Mouse (Mus musculus): ENCODE data around the gene Klhl32. TPM values are rescaled to one million over a fixed set of nuclear protein-coding genes. Genes with fewer than 3 reads are reported as not detected.

Gene Klhl32
- polyA plus RNA-seq, 1 experiment from 2014 or later: 10.5 TPM

DNA sequence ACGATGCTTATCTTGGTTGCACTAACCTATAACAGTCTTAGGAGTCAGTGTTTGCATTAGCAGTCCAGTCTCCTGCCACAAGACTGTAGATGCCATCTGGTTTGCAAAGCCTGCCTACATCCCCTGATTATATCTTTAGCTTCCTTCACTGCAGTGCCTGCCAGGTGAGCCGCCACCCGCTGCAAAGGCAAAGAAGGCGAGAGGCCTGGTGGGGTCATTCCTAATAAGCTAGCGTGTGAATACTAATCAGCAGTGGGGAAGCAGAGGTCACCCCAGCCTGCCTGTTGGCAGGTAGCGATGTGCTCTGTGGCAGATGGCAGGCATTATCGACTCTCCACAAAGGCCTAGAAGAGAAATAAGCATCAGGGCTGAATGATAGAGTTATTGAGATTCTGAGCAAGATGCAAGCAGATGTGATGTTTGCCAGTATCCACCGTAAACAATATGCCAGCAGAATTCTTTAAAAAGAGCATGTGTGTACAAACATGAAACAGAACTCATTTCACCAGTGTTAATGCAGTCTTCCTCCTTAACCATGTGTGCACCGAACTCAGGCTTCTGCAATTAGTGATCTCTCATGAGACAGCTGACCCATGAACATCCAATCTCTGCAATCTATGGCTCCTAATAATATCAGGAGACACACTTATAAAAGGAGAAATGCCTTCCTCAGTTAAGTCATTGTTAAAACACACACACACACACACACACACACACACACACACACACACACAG, 219.6 kb downstream of the Klhl32 start:
- Histone ChIP-seq H3K27me3 (ENCODE audit: control insufficient read depth, insufficient read depth, low read length) (no peaks in the 10 kb centered on the region), H3K4me1 (ENCODE audit: control insufficient read depth, insufficient read depth, low read length) (no peaks in the 10 kb centered on the region), H3K4me3 (ENCODE audit: low read depth, low read length) (no peak overlapping the region), H3K27ac (ENCODE audit: low read depth, low read length) (no peak overlapping the region), H3K9me3 (ENCODE audit: control insufficient read depth, low read length) (no peaks in the 10 kb centered on the region), H3K9ac (ENCODE audit: low read length) (no peak overlapping the region), H3K4me2 (ENCODE audit: low read depth) (no peak overlapping the region), H3K36me3 (ENCODE audit: control insufficient read depth, insufficient read depth, low read length) (no peaks in the 10 kb centered on the region)
- WGBS: 76% methylated on average over 9 of the region's 9 CpGs
- ATAC-seq (ENCODE audit: insufficient read depth, low FRiP score, low TSS enrichment) (no peak), DNase-seq (ENCODE audit: low spot score) (no peak)

- Histone ChIP-seq H3K9me3 (ENCODE audit: control insufficient read depth, low read length) (no peaks in the 10 kb centered on the region), H3K4me2 (ENCODE audit: low read depth) (no peak overlapping the region), H3K36me3 (ENCODE audit: control insufficient read depth, insufficient read depth, low read length) (no peaks in the 10 kb centered on the region), H3K9ac (ENCODE audit: low read length) (no peak overlapping the region), H3K4me3 (ENCODE audit: low read depth, low read length) (no peak overlapping the region), H3K27ac (ENCODE audit: low read depth, low read length) (no peak overlapping the region), H3K4me1 (ENCODE audit: control insufficient read depth, insufficient read depth, low read length) (no peaks in the 10 kb centered on the region), H3K27me3 (ENCODE audit: control insufficient read depth, insufficient read depth, low read length) (no peaks in the 10 kb centered on the region)
- ATAC-seq (ENCODE audit: insufficient read depth, low FRiP score, low TSS enrichment) (no peak), DNase-seq (ENCODE audit: low spot score) (no peak)
- WGBS: 94% methylated on average over 2 of the region's 2 CpGs
These were observed 220.5 kb downstream of the Klhl32 start for GRCm38 (mm10) chr4:24630430-24630829.

DNA sequence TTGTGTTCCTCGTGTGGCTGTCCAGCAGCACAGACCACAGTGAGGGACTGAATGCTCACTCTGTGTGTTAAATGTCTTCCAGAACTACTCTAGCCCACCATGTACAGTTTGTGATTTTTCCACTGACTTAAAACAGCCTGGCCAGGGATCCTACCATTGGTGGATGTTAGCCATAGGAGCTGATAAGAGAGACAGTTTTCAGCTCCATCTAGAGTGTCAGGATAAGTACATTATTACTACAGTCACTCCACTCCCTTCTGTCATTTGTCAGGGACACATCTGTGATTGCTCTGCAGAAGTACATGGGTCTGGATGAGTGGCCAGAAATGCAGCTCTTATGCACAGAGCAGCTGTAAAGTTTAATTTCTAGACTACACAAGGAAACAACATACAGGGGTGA, 223.1 kb downstream of the Klhl32 start:
- H3K36me3 ChIP-seq (ENCODE audit: control insufficient read depth, insufficient read depth, low read length): no peaks in the 10 kb centered on the region
- DNase-seq (ENCODE audit: low spot score) (no peak), ATAC-seq (ENCODE audit: insufficient read depth, low FRiP score, low TSS enrichment) (no peak)
- no peaks in the 10 kb centered on the region for H3K27me3 ChIP-seq (ENCODE audit: control insufficient read depth, insufficient read depth, low read length)
- no peak overlapping the region for H3K4me3 ChIP-seq (ENCODE audit: low read depth, low read length)
- no peak overlapping the region for H3K9ac ChIP-seq (ENCODE audit: low read length)
- no peak overlapping the region for H3K4me2 ChIP-seq (ENCODE audit: low read depth)
- no peak overlapping the region for H3K27ac ChIP-seq (ENCODE audit: low read depth, low read length)
- no peaks in the 10 kb centered on the region for H3K4me1 ChIP-seq (ENCODE audit: control insufficient read depth, insufficient read depth, low read length)
- 66% methylated on average over 1 of the region's 1 CpGs for WGBS
- H3K9me3 ChIP-seq (ENCODE audit: control insufficient read depth, low read length): no peaks in the 10 kb centered on the region

DNA sequence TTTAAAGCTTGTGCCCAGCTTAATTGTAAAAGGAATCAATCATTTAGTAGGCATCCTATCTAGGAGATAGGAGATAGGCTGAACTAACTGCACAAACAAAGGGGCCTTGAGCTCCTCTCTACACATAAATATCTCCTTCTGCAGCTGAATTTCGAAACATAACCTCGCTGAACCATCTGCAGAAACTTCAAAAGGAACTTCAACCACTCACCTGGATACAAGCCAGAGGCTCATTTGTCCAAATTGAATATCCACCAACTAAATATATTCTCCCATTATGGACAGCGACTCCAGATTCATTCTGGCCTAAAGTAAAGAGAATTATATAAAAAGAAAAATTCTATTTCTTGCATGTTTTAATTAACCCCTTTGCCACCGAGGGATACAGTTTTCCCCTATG, 224.2 kb downstream of the Klhl32 start:
- Histone ChIP-seq H3K27me3 (ENCODE audit: control insufficient read depth, insufficient read depth, low read length) (no peaks in the 10 kb centered on the region), H3K4me3 (ENCODE audit: low read depth, low read length) (no peak overlapping the region), H3K9me3 (ENCODE audit: control insufficient read depth, low read length) (no peaks in the 10 kb centered on the region), H3K9ac (ENCODE audit: low read length) (no peak overlapping the region), H3K27ac (ENCODE audit: low read depth, low read length) (no peak overlapping the region), H3K4me1 (ENCODE audit: control insufficient read depth, insufficient read depth, low read length) (no peaks in the 10 kb centered on the region), H3K36me3 (ENCODE audit: control insufficient read depth, insufficient read depth, low read length) (no peaks in the 10 kb centered on the region), H3K4me2 (ENCODE audit: low read depth) (no peak overlapping the region)
- 88% methylated on average over 4 of the region's 4 CpGs for WGBS
- ATAC-seq (ENCODE audit: insufficient read depth, low FRiP score, low TSS enrichment) (no peak), DNase-seq (ENCODE audit: low spot score) (no peak)

- WGBS: 88% methylated on average over 13 of the region's 13 CpGs
- Histone ChIP-seq H3K9me3 (ENCODE audit: control insufficient read depth, low read length) (no peaks in the 10 kb centered on the region), H3K27me3 (ENCODE audit: control insufficient read depth, insufficient read depth, low read length) (no peaks in the 10 kb centered on the region), H3K9ac (ENCODE audit: low read length) (no peak overlapping the region), H3K4me3 (ENCODE audit: low read depth, low read length) (no peak overlapping the region), H3K4me2 (ENCODE audit: low read depth) (no peak overlapping the region), H3K4me1 (ENCODE audit: control insufficient read depth, insufficient read depth, low read length) (no peaks in the 10 kb centered on the region), H3K36me3 (ENCODE audit: control insufficient read depth, insufficient read depth, low read length) (no peaks in the 10 kb centered on the region), H3K27ac (ENCODE audit: low read depth, low read length) (no peak overlapping the region)
- ATAC-seq (ENCODE audit: insufficient read depth, low FRiP score, low TSS enrichment) (no peak; the same call in 1 of the 2 replicates), DNase-seq (ENCODE audit: low spot score) (no peak)
These were observed 224.9 kb downstream of the Klhl32 start for GRCm38 (mm10) chr4:24625951-24626584.

DNA sequence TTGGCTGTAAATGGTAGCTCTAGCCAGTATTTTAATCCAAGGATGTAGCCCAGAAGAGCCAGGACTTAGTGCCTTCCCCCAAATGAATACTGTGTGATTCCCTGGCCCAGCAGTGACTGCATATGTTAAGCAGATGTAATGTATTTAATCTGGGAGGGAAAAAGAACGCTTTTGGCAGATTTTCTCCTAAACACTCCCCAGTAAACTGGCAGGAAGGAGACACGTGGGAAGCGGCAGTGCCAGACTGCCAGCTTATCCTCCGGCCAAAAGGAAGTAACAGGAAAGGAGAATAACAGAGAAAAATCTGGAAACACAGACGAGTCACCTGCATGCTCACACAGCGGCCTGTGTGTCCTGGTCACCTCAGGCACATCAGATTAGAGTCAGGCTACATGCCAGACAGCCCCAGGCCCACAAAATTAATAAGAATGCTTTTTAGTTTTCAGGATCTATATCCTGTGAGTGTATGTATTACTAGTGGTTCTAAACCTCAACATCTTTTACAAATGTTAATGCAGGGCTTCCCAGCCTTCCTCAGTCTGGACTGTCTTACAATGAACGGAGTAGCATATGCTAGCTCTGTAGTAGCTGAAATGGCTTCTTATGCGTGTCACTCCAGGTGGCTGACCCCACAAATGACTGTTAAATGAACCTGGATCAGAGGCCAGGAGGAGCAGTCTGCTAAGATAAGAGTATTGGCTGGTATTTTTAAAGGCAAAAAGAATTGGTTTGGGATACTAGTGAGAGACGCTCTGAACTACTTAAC, 229.3 kb downstream of the Klhl32 start:
- Histone ChIP-seq H3K4me1 (ENCODE audit: control insufficient read depth, insufficient read depth, low read length) (no peaks in the 10 kb centered on the region), H3K27me3 (ENCODE audit: control insufficient read depth, insufficient read depth, low read length) (no peaks in the 10 kb centered on the region), H3K36me3 (ENCODE audit: control insufficient read depth, insufficient read depth, low read length) (no peaks in the 10 kb centered on the region), H3K9ac (ENCODE audit: low read length) (no peak overlapping the region), H3K4me2 (ENCODE audit: low read depth) (no peak overlapping the region), H3K9me3 (ENCODE audit: control insufficient read depth, low read length) (no peaks in the 10 kb centered on the region), H3K4me3 (ENCODE audit: low read depth, low read length) (no peak overlapping the region), H3K27ac (ENCODE audit: low read depth, low read length) (no peak overlapping the region)
- DNase-seq (ENCODE audit: low spot score): no peak
- no peak for ATAC-seq (ENCODE audit: insufficient read depth, low FRiP score, low TSS enrichment)
- WGBS: 81% methylated on average over 9 of the region's 9 CpGs

GRCm38 (mm10) chr4:24620440-24620839, 230.5 kb downstream of the Klhl32 start:
- H3K27ac ChIP-seq (ENCODE audit: low read depth, low read length): no peak overlapping the region
- no peak for ATAC-seq (ENCODE audit: insufficient read depth, low FRiP score, low TSS enrichment)

DNA sequence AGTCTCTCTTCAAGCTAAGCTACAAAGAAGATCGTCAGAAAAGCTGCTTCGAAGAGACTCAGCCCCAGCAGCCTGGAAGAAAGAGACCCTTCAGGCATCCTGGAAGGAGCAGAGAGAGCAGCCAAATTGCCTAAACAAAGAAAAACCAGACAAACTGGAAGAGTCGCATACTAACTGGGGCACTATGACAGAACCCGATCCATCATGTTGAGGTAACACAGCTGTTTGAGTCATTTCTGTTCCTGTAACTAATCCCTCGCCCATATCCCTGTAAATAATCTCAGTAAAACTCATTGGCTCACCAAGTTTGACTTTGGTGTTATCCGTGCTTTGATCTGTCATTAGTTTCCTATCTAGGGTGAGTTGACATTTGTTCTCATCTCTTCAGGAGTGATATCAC, 230.9 kb downstream of the Klhl32 start:
- DNase-seq (ENCODE audit: low spot score) (no peak), ATAC-seq (ENCODE audit: insufficient read depth, low FRiP score, low TSS enrichment) (no peak)
- Histone ChIP-seq H3K4me2 (ENCODE audit: low read depth) (no peak overlapping the region), H3K9me3 (ENCODE audit: control insufficient read depth, low read length) (no peaks in the 10 kb centered on the region), H3K4me3 (ENCODE audit: low read depth, low read length) (no peak overlapping the region), H3K9ac (ENCODE audit: low read length) (no peak overlapping the region), H3K36me3 (ENCODE audit: control insufficient read depth, insufficient read depth, low read length) (no peaks in the 10 kb centered on the region), H3K27ac (ENCODE audit: low read depth, low read length) (no peak overlapping the region), H3K27me3 (ENCODE audit: control insufficient read depth, insufficient read depth, low read length) (no peaks in the 10 kb centered on the region), H3K4me1 (ENCODE audit: control insufficient read depth, insufficient read depth, low read length) (no peaks in the 10 kb centered on the region)
- whole genome bisulfite sequencing: 76% methylated on average over 6 of the region's 6 CpGs

More at GRCm38 (mm10) chr4:24620440-24620839, 230.5 kb downstream of the Klhl32 start:
- Histone ChIP-seq H3K36me3 (ENCODE audit: control insufficient read depth, insufficient read depth, low read length) (no peaks in the 10 kb centered on the region), H3K27me3 (ENCODE audit: control insufficient read depth, insufficient read depth, low read length) (no peaks in the 10 kb centered on the region), H3K9me3 (ENCODE audit: control insufficient read depth, low read length) (no peaks in the 10 kb centered on the region), H3K4me1 (ENCODE audit: control insufficient read depth, insufficient read depth, low read length) (no peaks in the 10 kb centered on the region), H3K9ac (ENCODE audit: low read length) (no peak overlapping the region), H3K4me2 (ENCODE audit: low read depth) (no peak overlapping the region), H3K4me3 (ENCODE audit: low read depth, low read length) (no peak overlapping the region)
- no peak for DNase-seq (ENCODE audit: low spot score)
- whole genome bisulfite sequencing: 84% methylated on average over 5 of the region's 5 CpGs
